Mouse (Mus musculus) CH12.LX (cell line): ENCODE measurements at regions not wholly inside any gene's neighbourhood (a gene's known extent, or its start where the extent isn't known, plus 50 kb on each side); places are given as distances from the start of the nearest gene placed in this dataset.

Experiments
- DNase-seq: peaks from one replicate; pipeline ENCODE4 v3.0.0-alpha.2; 2013; ENCODE audit errors: extremely low read depth
- H3K27ac ChIP-seq: 2 replicates; pipeline ENCODE4 v1.5.1; 2012; ENCODE audit warnings: low read depth, mild to moderate bottlenecking, control low read depth, moderate library complexity; ENCODE audit not compliant: insufficient read depth
- H3K27me3 ChIP-seq: replicated peaks from 2 replicates; pipeline ENCODE3; 2012; ENCODE audit warnings: inconsistent platforms
- H3K36me3 ChIP-seq, 2 experiments: replicated peaks in 1 of 2; 2 replicates each; pipeline versions ENCODE3 to v1.6.1; 2012; ENCODE audit warnings: inconsistent platforms in 1 of 2, low read length in 1 of 2, mild to moderate bottlenecking in 1 of 2, mixed read lengths in 1 of 2, moderate library complexity in 1 of 2; ENCODE audit not compliant: control insufficient read depth in 1 of 2, insufficient read depth in 1 of 2
- H3K4me1 ChIP-seq, 2 experiments: 2 replicates each; pipeline ENCODE4 v1.6.1; 2012; ENCODE audit warnings: inconsistent platforms in 1 of 2, moderate library complexity in 1 of 2; ENCODE audit not compliant: insufficient read depth in 2 of 2, control insufficient read depth in 1 of 2
- H3K4me2 ChIP-seq: 2 replicates; pipeline ENCODE4 v1.6.1; 2012; ENCODE audit warnings: low read depth, mild to moderate bottlenecking, control low read depth; ENCODE audit not compliant: poor library complexity, insufficient read depth, severe bottlenecking
- H3K4me3 ChIP-seq, 3 experiments: fragments of 150-350 bp in 1 of 3; sonication (generic) in 1 of 3; replicated peaks in 1 of 3; 2 replicates each; pipeline versions ENCODE3 to v1.5.1; 2011 to 2012; ENCODE audit warnings: low read depth in 2 of 3, low read length in 2 of 3, mild to moderate bottlenecking in 2 of 3, moderate library complexity in 2 of 3, control low read depth in 1 of 3, improper control_type of control experiment in 1 of 3, inconsistent platforms in 1 of 3, mixed read lengths in 1 of 3; ENCODE audit not compliant: poor library complexity in 1 of 3
- H3K79me2 ChIP-seq: replicated peaks from 2 replicates; pipeline ENCODE4 v1.6.1; 2012; ENCODE audit warnings: mild to moderate bottlenecking, moderate library complexity; ENCODE audit not compliant: control insufficient read depth, poor library complexity, insufficient read depth, severe bottlenecking; ENCODE audit errors: extremely low read depth
- H3K9ac ChIP-seq: 2 replicates; pipeline ENCODE4 v1.6.1; 2012; ENCODE audit warnings: low read depth, mild to moderate bottlenecking, control low read depth, moderate library complexity; ENCODE audit not compliant: insufficient read depth
- H3K9me3 ChIP-seq: replicated peaks from 2 replicates; pipeline ENCODE3; 2012; ENCODE audit warnings: low read length, inconsistent platforms, mixed read lengths
- BHLHE40 ChIP-seq: IDR thresholded peaks from 2 replicates; pipeline ENCODE4 v1.6.1; 2011; ENCODE audit warnings: mild to moderate bottlenecking, low read depth, low read length, improper control_type of control experiment
- CHD2 ChIP-seq: IDR thresholded peaks from 2 replicates; pipeline ENCODE4 v1.6.1; 2011; ENCODE audit warnings: low read length, improper control_type of control experiment
- CTCF ChIP-seq, 2 experiments: IDR thresholded peaks in 1 of 2; conservative IDR thresholded peaks in 1 of 2; 2 replicates each; pipeline ENCODE4 v1.5.1; 2011 to 2012; ENCODE audit warnings: low read depth in 2 of 2, low read length in 2 of 2, improper control_type of control experiment in 1 of 2, inconsistent platforms in 1 of 2, mild to moderate bottlenecking in 1 of 2, moderate library complexity in 1 of 2
- E2F4 ChIP-seq: IDR thresholded peaks from 2 replicates; pipeline ENCODE4 v1.6.1; 2011; ENCODE audit warnings: low read depth, low read length, improper control_type of control experiment; ENCODE audit not compliant: insufficient replicate concordance
- ELF1 ChIP-seq: IDR thresholded peaks from 2 replicates; pipeline ENCODE4 v1.6.1; 2014; ENCODE audit warnings: low read depth, mild to moderate bottlenecking, inconsistent platforms, low read length, improper control_type of control experiment
- HCFC1 ChIP-seq: IDR thresholded peaks from 2 replicates; pipeline ENCODE4 v1.6.1; 2012; ENCODE audit warnings: low read depth, mild to moderate bottlenecking, inconsistent platforms, low read length, improper control_type of control experiment
- IRF4 ChIP-seq: IDR thresholded peaks from 2 replicates; pipeline ENCODE4 v1.6.1; 2014; ENCODE audit warnings: low read depth, mild to moderate bottlenecking, inconsistent platforms, low read length, improper control_type of control experiment
- JUND ChIP-seq: conservative IDR thresholded peaks from 2 replicates; pipeline ENCODE4 v1.6.1; 2011; ENCODE audit warnings: low read depth, low read length, improper control_type of control experiment
- KAT2A ChIP-seq: IDR thresholded peaks from 2 replicates; pipeline ENCODE4 v1.6.1; 2012; ENCODE audit warnings: low read length, improper control_type of control experiment, inconsistent platforms; ENCODE audit not compliant: insufficient replicate concordance
- MAZ ChIP-seq: IDR thresholded peaks from 2 replicates; pipeline ENCODE4 v1.6.1; 2012; ENCODE audit warnings: low read depth, mild to moderate bottlenecking, inconsistent platforms, low read length, improper control_type of control experiment, moderate library complexity
- MXI1 ChIP-seq: IDR thresholded peaks from 2 replicates; pipeline ENCODE4 v1.6.1; 2011; ENCODE audit warnings: mild to moderate bottlenecking, low read depth, low read length, improper control_type of control experiment
- MYC ChIP-seq: IDR thresholded peaks from 2 replicates; pipeline ENCODE4 v1.6.1; 2011; ENCODE audit warnings: low read depth, mild to moderate bottlenecking, improper control_type of control experiment, low read length
- NELFE ChIP-seq: IDR thresholded peaks from 2 replicates; pipeline ENCODE4 v1.6.1; 2011; ENCODE audit warnings: low read depth, low read length, improper control_type of control experiment
- NRF1 ChIP-seq: IDR thresholded peaks from 2 replicates; pipeline ENCODE4 v1.6.1; 2014; ENCODE audit warnings: low read depth, mild to moderate bottlenecking, inconsistent platforms, low read length, improper control_type of control experiment, moderate library complexity
- PAX5 ChIP-seq: IDR thresholded peaks from 2 replicates; pipeline ENCODE4 v1.6.1; 2012; ENCODE audit warnings: low read length, inconsistent platforms, mixed read lengths
- RAD21 ChIP-seq: IDR thresholded peaks from 2 replicates; pipeline ENCODE4 v1.6.1; 2011; ENCODE audit warnings: low read depth, mild to moderate bottlenecking, low read length, improper control_type of control experiment, moderate library complexity
- SIN3A ChIP-seq: IDR thresholded peaks from 2 replicates; pipeline ENCODE4 v1.6.1; 2012; ENCODE audit warnings: low read length, improper control_type of control experiment, inconsistent platforms
- UBTF ChIP-seq: IDR thresholded peaks from 2 replicates; pipeline ENCODE4 v1.6.1; 2012; ENCODE audit warnings: low read depth, mild to moderate bottlenecking, inconsistent platforms, low read length, improper control_type of control experiment, moderate library complexity
- USF1 ChIP-seq: IDR thresholded peaks from 2 replicates; pipeline ENCODE4 v1.6.1; 2014; ENCODE audit warnings: low read depth, mild to moderate bottlenecking, inconsistent platforms, low read length, improper control_type of control experiment
- ZC3H11A ChIP-seq: IDR thresholded peaks from 2 replicates; pipeline ENCODE4 v1.6.1; 2012; ENCODE audit warnings: low read depth, mild to moderate bottlenecking, inconsistent platforms, low read length, improper control_type of control experiment
- ZKSCAN1 ChIP-seq: IDR thresholded peaks from 2 replicates; pipeline ENCODE4 v1.6.1; 2012; ENCODE audit warnings: low read depth, inconsistent platforms, low read length, improper control_type of control experiment, borderline replicate concordance
- ZMIZ1 ChIP-seq: IDR thresholded peaks from 2 replicates; pipeline ENCODE4 v1.6.1; 2012; ENCODE audit warnings: low read depth, mild to moderate bottlenecking, inconsistent platforms, low read length, improper control_type of control experiment
- ZNF384 ChIP-seq: IDR thresholded peaks from 2 replicates; pipeline ENCODE4 v1.6.1; 2012; ENCODE audit warnings: low read depth, low read length, improper control_type of control experiment, inconsistent platforms
- dilution Hi-C: fragments of 300-500 bp; cut with MboI; formaldehyde crosslinking; loops from 2 replicates; pipeline ENCODE4 v1.14.3; 2020; ENCODE audit warnings: low sequenced_read_pairs; ENCODE audit not compliant: extremely low pct_unique_long_range_greater_than_20kb, extremely low pct_ligation_motif_present
- in situ Hi-C: fragments of 300-500 bp; cut with MboI; formaldehyde crosslinking; loops from 3 replicates; pipeline ENCODE4 v1.14.3; 2019; ENCODE audit warnings: low sequenced_read_pairs, low pct_ligation_motif_present, low pct_unique_long_range_greater_than_20kb, mixed read lengths

DNA sequence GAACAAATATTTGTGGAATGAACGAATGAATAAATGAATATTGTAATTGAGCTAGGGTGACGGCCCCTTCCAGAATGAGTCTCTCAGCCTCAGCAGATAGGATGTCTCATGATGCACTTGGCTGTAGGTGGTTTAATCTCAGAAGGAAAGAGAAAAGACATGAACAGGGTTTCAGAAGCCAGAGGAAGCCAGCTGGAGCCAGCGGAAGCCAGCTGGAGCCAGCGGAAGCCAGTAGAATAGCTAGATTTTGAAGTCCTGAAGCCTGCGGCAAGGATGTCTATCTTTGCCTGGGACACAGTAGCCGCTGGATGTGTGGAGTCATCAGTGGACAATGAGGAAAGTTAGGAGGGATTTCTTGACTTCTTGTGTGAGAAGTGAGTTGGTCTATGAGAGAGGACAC is 188.3 kb upstream of the Ppp2r3a start:
- Histone ChIP-seq H3K27ac (no peak overlapping the region), H3K9ac (no peak overlapping the region), H3K36me3 (no peaks in the 10 kb centered on the region), H3K79me2 (no peaks in the 10 kb centered on the region), H3K27me3 (no peaks in the 10 kb centered on the region), H3K4me3 (no peak overlapping the region), H3K4me2 (no peak overlapping the region), H3K4me1 (no peaks in the 10 kb centered on the region), H3K9me3 (peaks cover 81% of the 10 kb centered on the region)
- in situ Hi-C loops (no loop called here), dilution Hi-C loops (no loop called here)
- no peak for DNase-seq
- TF ChIP-seq NRF1 (no peak), MXI1 (no peak), CTCF (conservative IDR thresholded peaks at IDR 0.05 in 1 of 2, IDR thresholded peaks at IDR 0.05 in 1 of 2; ENCODE audit: low read depth in 2 of 2, low read length in 2 of 2) (no peak), MAZ (no peak), USF1 (no peak), ZNF384 (no peak), JUND (no peak), UBTF (no peak), RAD21 (no peak), SIN3A (no peak), ZC3H11A (no peak), ELF1 (no peak), BHLHE40 (no peak)

DNA sequence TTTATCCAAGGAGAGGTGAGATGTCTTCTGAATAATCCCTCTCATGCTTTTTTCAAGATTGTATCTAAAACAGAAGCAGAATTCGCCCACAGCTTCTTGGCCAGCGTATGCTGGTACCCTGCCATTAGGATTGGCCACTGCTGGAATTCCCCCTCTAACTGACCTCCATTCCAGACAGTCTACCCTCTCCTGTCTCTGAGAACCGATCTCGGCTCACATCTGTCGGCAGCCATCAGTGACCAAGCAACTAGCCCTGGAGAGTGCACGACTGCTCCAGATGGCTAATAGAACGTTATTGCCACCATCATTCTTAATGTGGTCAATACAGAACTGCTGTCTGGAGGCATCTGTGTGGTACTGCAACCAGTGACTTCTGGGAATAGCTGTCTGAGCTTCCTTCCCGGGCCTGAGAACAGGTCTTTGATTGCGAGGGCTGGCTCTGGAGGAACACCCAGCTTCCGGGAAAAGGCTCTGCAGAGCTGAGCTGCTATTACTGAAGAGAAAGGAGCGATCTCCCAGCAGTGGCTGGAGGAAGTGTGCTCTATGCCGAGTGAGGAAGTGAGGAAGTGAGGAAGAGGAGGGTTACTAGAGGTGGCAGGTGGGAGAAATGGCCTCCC is 187.1 kb upstream of the Ppp2r3a start:
- Histone ChIP-seq H3K4me1 (no peaks in the 10 kb centered on the region), H3K4me3 (no peak overlapping the region), H3K9ac (no peak overlapping the region), H3K36me3 (no peaks in the 10 kb centered on the region), H3K9me3 (peaks cover 70% of the 10 kb centered on the region), H3K4me2 (no peak overlapping the region), H3K27me3 (no peaks in the 10 kb centered on the region), H3K79me2 (no peaks in the 10 kb centered on the region), H3K27ac (no peak overlapping the region)
- dilution Hi-C loops = no loop called here
- DNase-seq = no peak
- TF ChIP-seq CHD2 = no peak
- no peak for TF ChIP-seq UBTF
- TF ChIP-seq ZKSCAN1 = no peak
- TF ChIP-seq MXI1 = no peak
- no peak for TF ChIP-seq KAT2A
- TF ChIP-seq PAX5 = no peak
- TF ChIP-seq HCFC1 = no peak
- TF ChIP-seq NRF1 = no peak
- no peak for TF ChIP-seq ZC3H11A
- no peak for TF ChIP-seq RAD21
- no peak for TF ChIP-seq MYC
- TF ChIP-seq NELFE = no peak
- TF ChIP-seq ZNF384 = no peak
- TF ChIP-seq SIN3A = no peak
- TF ChIP-seq ELF1 = no peak
- TF ChIP-seq E2F4 = no peak
- no peak for TF ChIP-seq IRF4
- TF ChIP-seq BHLHE40 = no peak
- TF ChIP-seq ZMIZ1 = no peak
- in situ Hi-C loops = no loop called here
